Mouse (Mus musculus): ENCODE data around the gene Dcun1d2. TPM values are rescaled to one million over a fixed set of nuclear protein-coding genes. Genes with fewer than 3 reads are reported as not detected.
A peak's percentile ranks its signal among the peaks of the same experiment; 100 is the strongest.

Gene Dcun1d2
- total and polyA plus RNA-seq, 2 experiments from 2014 or later: 25.1 to 33.8 TPM

DNA sequence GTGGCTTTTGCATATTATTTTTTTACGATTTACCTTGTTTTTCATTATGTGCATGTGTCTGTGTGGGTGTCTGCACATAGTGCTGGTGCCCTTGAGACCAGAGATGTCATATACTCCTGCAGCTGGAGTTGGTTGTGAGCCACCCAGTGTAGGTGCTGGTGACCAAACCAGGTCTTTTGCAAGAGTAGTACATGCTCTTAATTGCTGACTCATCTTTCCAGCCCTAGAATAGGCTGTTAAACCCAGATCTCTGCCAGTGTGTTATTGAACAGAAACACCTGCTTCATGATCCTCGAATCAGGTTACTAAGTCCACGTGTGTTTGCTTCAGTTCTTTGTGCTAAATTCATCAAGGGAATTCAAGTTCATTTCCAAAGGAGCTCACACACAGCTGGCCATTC lies 27.0 kb upstream of the Dcun1d2 start:
- DNase-seq (ENCODE audit: low spot score): no peak
- WGBS: 87% methylated on average over 3 of the region's 3 CpGs
- ATAC-seq: no peak
- no peaks in the 10 kb centered on the region for H3K9me3 ChIP-seq (ENCODE audit: low read length)
- H3K4me1 ChIP-seq (ENCODE audit: insufficient read depth, low read length): no peaks in the 10 kb centered on the region
- H3K9ac ChIP-seq (replicated peaks; ENCODE audit: low read length): no peak overlapping the region
- no peak overlapping the region for H3K27ac ChIP-seq
- H3K36me3 ChIP-seq (ENCODE audit: insufficient read depth, low read length): peaks cover 65% of the 10 kb centered on the region
- no peaks in the 10 kb centered on the region for H3K27me3 ChIP-seq (ENCODE audit: insufficient read depth, low read length)
- H3K4me3 ChIP-seq (ENCODE audit: low read length): no peak overlapping the region
- no peak overlapping the region for H3K4me2 ChIP-seq (ENCODE audit: low read depth, low read length)
- TF ChIP-seq CTCF (IDR thresholded peaks at IDR 0.05; ENCODE audit: low read depth): no peak

DNA sequence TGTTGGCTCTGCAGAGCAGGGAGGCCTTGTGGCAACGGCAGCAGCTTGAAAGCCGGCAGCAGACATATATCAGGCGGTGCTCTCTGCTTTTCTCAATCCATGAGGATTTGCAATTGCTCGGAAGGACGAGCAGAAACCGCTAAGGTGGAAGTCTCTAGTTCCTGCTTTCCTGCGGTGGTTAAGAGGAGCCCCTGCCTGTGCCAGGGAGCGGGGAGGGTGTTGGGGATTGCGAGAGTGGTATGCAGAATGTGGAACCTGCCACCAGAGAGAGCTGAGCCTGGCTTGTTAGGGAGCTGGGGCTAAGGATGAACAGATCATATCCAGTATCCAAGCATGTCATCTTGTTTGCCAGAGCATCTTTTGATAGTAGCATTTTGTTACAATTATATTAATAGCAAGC lies 19.0 kb upstream of the Dcun1d2 start:
- Histone ChIP-seq H3K27me3 (ENCODE audit: insufficient read depth, low read length) (no peaks in the 10 kb centered on the region), H3K36me3 (ENCODE audit: insufficient read depth, low read length) (peaks cover 31% of the 10 kb centered on the region; the same call in 1 of the 2 replicates), H3K4me2 (ENCODE audit: low read depth, low read length) (no peak overlapping the region), H3K9me3 (ENCODE audit: low read length) (no peaks in the 10 kb centered on the region), H3K9ac (replicated peaks; ENCODE audit: low read length) (no peak overlapping the region), H3K4me3 (ENCODE audit: low read length) (no peak overlapping the region), H3K27ac (no peak overlapping the region), H3K4me1 (ENCODE audit: insufficient read depth, low read length) (no peaks in the 10 kb centered on the region)
- ATAC-seq (no peak), DNase-seq (ENCODE audit: low spot score) (no peak)
- no peak for TF ChIP-seq CTCF (IDR thresholded peaks at IDR 0.05; ENCODE audit: low read depth)
- WGBS: 84% methylated on average over 9 of the region's 9 CpGs

DNA sequence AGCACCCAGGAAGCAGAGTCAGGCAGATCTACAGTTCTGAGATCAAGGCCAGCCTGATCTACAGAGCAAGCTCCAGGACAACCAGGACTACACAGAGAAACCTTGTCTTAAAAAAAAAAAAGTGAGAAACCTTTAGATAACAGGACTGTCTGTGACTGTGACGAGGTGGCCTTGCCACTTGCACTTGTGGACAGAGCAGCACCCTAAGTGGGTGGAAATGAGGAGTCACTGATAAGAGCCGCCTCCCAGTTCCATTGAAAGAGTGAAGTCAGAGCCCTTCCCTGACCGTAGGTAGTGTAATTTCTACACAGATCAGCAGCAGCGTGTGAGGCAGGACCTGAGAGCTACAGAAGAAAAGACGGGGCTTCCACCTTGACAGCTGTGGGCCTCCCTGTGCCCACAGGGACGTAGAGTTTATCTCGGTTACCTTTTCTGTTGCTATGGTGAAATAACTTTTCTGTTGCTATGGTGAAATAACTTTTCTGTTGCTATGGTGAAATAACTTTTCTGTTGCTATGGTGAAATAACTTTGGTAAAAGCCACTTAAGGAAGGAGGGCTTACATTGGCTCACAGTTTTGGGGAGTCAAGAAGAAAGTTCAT lies 18.5 kb upstream of the Dcun1d2 start:
- H3K36me3 ChIP-seq (ENCODE audit: insufficient read depth, low read length): peaks cover 28% of the 10 kb centered on the region; the same call in 1 of the 2 replicates
- 78% methylated on average over 7 of the region's 7 CpGs for WGBS

DNA sequence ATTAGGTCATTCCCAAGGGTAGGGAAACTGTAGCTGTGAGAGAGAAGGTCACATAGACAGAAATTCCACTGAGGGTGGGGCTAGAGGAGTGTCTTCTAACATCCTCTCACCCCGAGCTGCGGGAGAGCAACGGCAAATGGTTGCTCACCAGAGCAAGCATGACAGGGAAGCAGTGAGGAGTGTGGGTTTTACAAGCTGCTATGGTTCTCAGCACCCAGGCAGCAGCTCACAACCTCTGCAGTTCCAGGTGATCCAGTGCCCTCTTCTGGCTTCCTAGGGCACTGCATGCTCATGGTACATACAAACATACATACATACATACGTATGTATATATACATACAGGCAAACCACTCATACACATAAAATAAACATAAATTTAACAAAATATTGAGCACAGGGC lies 18.0 kb upstream of the Dcun1d2 start:
- 0 out of 2 replicates have a peak, but pooled peaks have one; percentile 17 for TF ChIP-seq CTCF (IDR thresholded peaks at IDR 0.05; ENCODE audit: low read depth)
- ATAC-seq: no peak
- H3K27ac ChIP-seq: no peak overlapping the region
- peaks cover 29% of the 10 kb centered on the region; the same call in 1 of the 2 replicates for H3K36me3 ChIP-seq (ENCODE audit: insufficient read depth, low read length)
- no peaks in the 10 kb centered on the region for H3K9me3 ChIP-seq (ENCODE audit: low read length)
- no peaks in the 10 kb centered on the region for H3K4me1 ChIP-seq (ENCODE audit: insufficient read depth, low read length)
- DNase-seq (ENCODE audit: low spot score): no peak
- WGBS: 99% methylated on average over 4 of the region's 4 CpGs
- H3K4me3 ChIP-seq (ENCODE audit: low read length): no peak overlapping the region
- H3K9ac ChIP-seq (replicated peaks; ENCODE audit: low read length): no peak overlapping the region
- H3K27me3 ChIP-seq (ENCODE audit: insufficient read depth, low read length): no peaks in the 10 kb centered on the region
- H3K4me2 ChIP-seq (ENCODE audit: low read depth, low read length): no peak overlapping the region

More for the DNA sequence above, 18.5 kb upstream of the Dcun1d2 start:
- ATAC-seq (no peak), DNase-seq (ENCODE audit: low spot score) (no peak)
- Histone ChIP-seq H3K4me1 (ENCODE audit: insufficient read depth, low read length) (no peaks in the 10 kb centered on the region), H3K4me2 (ENCODE audit: low read depth, low read length) (no peak overlapping the region), H3K27me3 (ENCODE audit: insufficient read depth, low read length) (no peaks in the 10 kb centered on the region), H3K9ac (replicated peaks; ENCODE audit: low read length) (no peak overlapping the region), H3K9me3 (ENCODE audit: low read length) (no peaks in the 10 kb centered on the region), H3K27ac (no peak overlapping the region), H3K4me3 (ENCODE audit: low read length) (no peak overlapping the region)
- TF ChIP-seq CTCF (IDR thresholded peaks at IDR 0.05; ENCODE audit: low read depth): no peak

DNA sequence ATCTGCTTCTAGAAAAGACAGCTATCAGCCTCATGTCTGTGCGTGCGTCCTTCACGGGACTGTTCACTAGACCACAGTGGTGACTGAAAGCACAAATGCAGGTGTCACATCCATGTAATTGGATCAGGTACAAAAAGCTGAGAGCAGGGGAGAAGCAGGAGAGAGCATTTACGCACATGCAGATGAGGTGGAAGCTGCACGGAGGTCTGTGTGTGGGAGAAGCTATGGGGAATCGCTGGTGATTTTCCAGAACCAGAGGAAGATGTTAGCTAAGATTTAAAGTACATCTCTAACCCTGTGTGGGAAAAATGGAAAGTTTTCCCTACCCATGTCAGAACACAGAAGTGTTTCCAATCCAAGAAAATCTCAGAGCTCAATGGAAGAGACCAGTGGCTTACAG lies 17.5 kb upstream of the Dcun1d2 start:
- peaks cover 29% of the 10 kb centered on the region; the same call in 1 of the 2 replicates for H3K36me3 ChIP-seq (ENCODE audit: insufficient read depth, low read length)
- no peak overlapping the region for H3K27ac ChIP-seq
- DNase-seq (ENCODE audit: low spot score) (no peak), ATAC-seq (no peak)
- H3K9me3 ChIP-seq (ENCODE audit: low read length): no peaks in the 10 kb centered on the region
- H3K4me1 ChIP-seq (ENCODE audit: insufficient read depth, low read length): no peaks in the 10 kb centered on the region
- H3K27me3 ChIP-seq (ENCODE audit: insufficient read depth, low read length): no peaks in the 10 kb centered on the region
- H3K4me3 ChIP-seq (ENCODE audit: low read length): no peak overlapping the region
- WGBS: 95% methylated on average over 6 of the region's 6 CpGs
- no peak overlapping the region for H3K4me2 ChIP-seq (ENCODE audit: low read depth, low read length)
- TF ChIP-seq CTCF (IDR thresholded peaks at IDR 0.05; ENCODE audit: low read depth): no peak
- no peak overlapping the region for H3K9ac ChIP-seq (replicated peaks; ENCODE audit: low read length)

DNA sequence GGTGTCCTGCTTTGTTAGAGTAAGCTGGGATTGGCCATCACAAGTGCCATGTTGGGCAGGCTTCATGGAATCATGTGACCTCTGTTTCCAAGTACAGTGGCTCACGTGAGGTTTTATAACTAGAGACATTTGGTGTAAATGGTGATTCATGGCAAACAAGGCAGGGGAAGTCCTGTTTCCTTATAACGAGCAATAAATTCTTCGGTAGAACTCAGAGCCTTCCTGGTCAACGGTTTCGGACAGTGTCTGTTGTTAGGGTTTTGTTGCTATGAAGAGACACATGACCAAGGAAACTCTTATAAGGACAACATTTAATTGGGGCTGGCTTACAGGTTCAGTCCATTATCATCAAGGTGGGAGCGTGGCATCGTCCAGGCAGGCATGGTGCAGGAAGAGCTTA lies 13.1 kb upstream of the Dcun1d2 start:
- ATAC-seq: no peak
- WGBS: 95% methylated on average over 7 of the region's 7 CpGs
- no peak for TF ChIP-seq CTCF (IDR thresholded peaks at IDR 0.05; ENCODE audit: low read depth)

DNA sequence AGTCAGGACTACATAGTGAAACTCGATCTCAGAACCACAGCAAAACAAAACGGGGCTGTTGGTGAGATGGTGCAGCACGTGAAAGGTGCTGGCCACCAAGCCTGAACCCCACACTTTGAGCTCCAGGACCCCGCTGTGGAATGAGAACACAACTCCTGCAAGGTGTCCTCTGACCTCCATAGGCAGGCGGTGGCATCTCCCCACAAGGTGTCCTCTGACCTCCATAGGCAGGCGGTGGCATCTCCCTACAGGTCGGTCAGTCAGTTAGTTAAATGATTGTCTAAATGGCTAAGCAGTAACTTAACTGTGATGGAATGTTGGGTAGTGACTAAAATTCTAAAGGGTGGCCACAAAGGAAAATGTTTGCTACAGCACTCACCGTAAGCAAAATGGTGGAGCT lies 11.6 kb upstream of the Dcun1d2 start:
- no peaks in the 10 kb centered on the region for H3K9me3 ChIP-seq (ENCODE audit: low read length)
- no peak for DNase-seq (ENCODE audit: low spot score)
- no peaks in the 10 kb centered on the region for H3K4me1 ChIP-seq (ENCODE audit: insufficient read depth, low read length)
- no peak for ATAC-seq
- H3K27me3 ChIP-seq (ENCODE audit: insufficient read depth, low read length): no peaks in the 10 kb centered on the region
- H3K9ac ChIP-seq (replicated peaks; ENCODE audit: low read length): no peak overlapping the region
- 97% methylated on average over 8 of the region's 8 CpGs for WGBS
- H3K4me2 ChIP-seq (ENCODE audit: low read depth, low read length): no peak overlapping the region
- no peak overlapping the region for H3K4me3 ChIP-seq (ENCODE audit: low read length)
- no peak for TF ChIP-seq CTCF (IDR thresholded peaks at IDR 0.05; ENCODE audit: low read depth)
- no peak overlapping the region for H3K27ac ChIP-seq
- peaks cover 56% of the 10 kb centered on the region for H3K36me3 ChIP-seq (ENCODE audit: insufficient read depth, low read length)

More for the DNA sequence above, 13.1 kb upstream of the Dcun1d2 start:
- Histone ChIP-seq H3K27me3 (ENCODE audit: insufficient read depth, low read length) (no peaks in the 10 kb centered on the region), H3K4me3 (ENCODE audit: low read length) (no peak overlapping the region), H3K36me3 (ENCODE audit: insufficient read depth, low read length) (peaks cover 42% of the 10 kb centered on the region), H3K9ac (replicated peaks; ENCODE audit: low read length) (no peak overlapping the region), H3K27ac (no peak overlapping the region), H3K4me2 (ENCODE audit: low read depth, low read length) (no peak overlapping the region), H3K9me3 (ENCODE audit: low read length) (no peaks in the 10 kb centered on the region), H3K4me1 (ENCODE audit: insufficient read depth, low read length) (no peaks in the 10 kb centered on the region)
- no peak for DNase-seq (ENCODE audit: low spot score)

Measured in hindbrain, postnatal 0 days (tissue).